Mouse (Mus musculus) cortical plate, adult 2 months (tissue): ENCODE results near the gene Sarm1. TPM values are rescaled to one million over a fixed set of nuclear protein-coding genes. Genes with fewer than 3 reads are reported as not detected.

Experiments
- H3K27ac ChIP-seq: fragments of 200-500 bp; 2 replicates; pipeline ENCODE4 v1.5.1; 2012; ENCODE audit warnings: low read length, control low read depth, inconsistent platforms; ENCODE audit not compliant: insufficient read depth
- H3K4me1 ChIP-seq: fragments of 200-500 bp; 2 replicates; pipeline ENCODE4 v1.6.1; 2011; ENCODE audit warnings: low read length; ENCODE audit not compliant: control insufficient read depth, insufficient read depth
- H3K4me3 ChIP-seq: fragments of 200-500 bp; 2 replicates; pipeline ENCODE4 v1.5.1; 2011; ENCODE audit warnings: mild to moderate bottlenecking, low read length, control low read depth; ENCODE audit not compliant: insufficient read depth
- CTCF ChIP-seq: fragments of 200-500 bp; IDR thresholded peaks from 2 replicates; pipeline ENCODE4 v1.5.1; 2011; ENCODE audit warnings: mild to moderate bottlenecking, control low read depth, low read length; ENCODE audit not compliant: insufficient read depth; ENCODE audit errors: extremely low read depth
- POLR2A ChIP-seq: fragments of 200-500 bp; IDR thresholded peaks from 2 replicates; pipeline ENCODE4 v1.6.1; 2011; ENCODE audit warnings: mild to moderate bottlenecking, low read length, control low read depth; ENCODE audit not compliant: insufficient read depth; ENCODE audit errors: extremely low read depth
- polyA plus RNA-seq: library from polyadenylated mRNA; depleted of rRNA; stranded (reverse); fragments of >200 nt; gene quantifications from 2 replicates; pipeline ENCODE4 v1.2.3, GENCODE M21; 2012; rRNA removed

Gene Sarm1
- polyA plus RNA-seq, 1 experiment, result 27.0 TPM

GRCm38 (mm10) chr11:78428309-78428708, 69.2 kb downstream of the Sarm1 start:
- H3K4me1 ChIP-seq, result no peaks in the 10 kb centered on the region
- TF ChIP-seq POLR2A (no peak), CTCF (no peak)
- H3K4me3 ChIP-seq, result no peak overlapping the region
- no peak overlapping the region for H3K27ac ChIP-seq

GRCm38 (mm10) chr11:78427655-78428054, 69.9 kb downstream of the Sarm1 start:
- TF ChIP-seq POLR2A, result no peak
- no peak for TF ChIP-seq CTCF
- H3K4me1 ChIP-seq, result no peaks in the 10 kb centered on the region
- H3K27ac ChIP-seq, result no peak overlapping the region
- H3K4me3 ChIP-seq, result no peak overlapping the region

GRCm38 (mm10) chr11:78425572-78425971, 72.0 kb downstream of the Sarm1 start:
- Histone ChIP-seq H3K27ac (no peak overlapping the region), H3K4me1 (no peaks in the 10 kb centered on the region), H3K4me3 (no peak overlapping the region)
- TF ChIP-seq CTCF (no peak), POLR2A (no peak)

- H3K4me3 ChIP-seq, result no peak overlapping the region
- TF ChIP-seq CTCF, result no peak
- TF ChIP-seq POLR2A, result no peak
- no peaks in the 10 kb centered on the region for H3K4me1 ChIP-seq
- no peak overlapping the region for H3K27ac ChIP-seq
Observed at GRCm38 (mm10) chr11:78424352-78424751, 73.2 kb downstream of the Sarm1 start.

Other genes with a start within 250 kb of the Sarm1 start
- gene 2610507B11Rik, start 236.0 kb downstream of the Sarm1 start, polyA plus RNA-seq, result 101 and 103 TPM in 2 replicates
- 31.8 and 39.1 TPM in 2 replicates for gene BC030499, start 206.9 kb downstream of the Sarm1 start, polyA plus RNA-seq
- 29.6 and 35.1 TPM in 2 replicates for gene Spag5, start 196.2 kb downstream of the Sarm1 start, polyA plus RNA-seq
- gene Aldoc, start 174.8 kb downstream of the Sarm1 start, polyA plus RNA-seq, result 1,609 and 1,659 TPM in 2 replicates
- 69.3 and 77.3 TPM in 2 replicates for gene Pigs, start 169.3 kb downstream of the Sarm1 start, polyA plus RNA-seq
- 65.3 and 68.4 TPM in 2 replicates for gene Unc119, start 154.3 kb downstream of the Sarm1 start, polyA plus RNA-seq
- 0.02 TPM in 2 replicates for gene Foxn1, start 111.2 kb downstream of the Sarm1 start, polyA plus RNA-seq
- gene Slc13a2, start 75.5 kb downstream of the Sarm1 start, polyA plus RNA-seq, result 0.04 TPM in 1 of 2 replicates, not detected in the other
- 13.6 and 14.7 TPM in 2 replicates for gene Slc46a1, start 32.1 kb downstream of the Sarm1 start, polyA plus RNA-seq
- gene Vtn, start 1.3 kb upstream of the Sarm1 start, polyA plus RNA-seq, result 159 and 182 TPM in 2 replicates
- gene Sebox, start 5.7 kb upstream of the Sarm1 start, polyA plus RNA-seq, result 3.3 and 4.3 TPM in 2 replicates
- 57.8 and 62.4 TPM in 2 replicates for gene Tmem199, start 14.4 kb upstream of the Sarm1 start, polyA plus RNA-seq
- gene Poldip2, start 14.4 kb upstream of the Sarm1 start, polyA plus RNA-seq, result 113 and 127 TPM in 2 replicates
- 38.2 and 38.9 TPM in 2 replicates for gene Tnfaip1, start 38.6 kb upstream of the Sarm1 start, polyA plus RNA-seq
- gene Ift20, start 38.6 kb upstream of the Sarm1 start, polyA plus RNA-seq, result 100 and 101 TPM in 2 replicates
- 17.8 and 20.8 TPM in 2 replicates for gene Tmem97, start 53.0 kb upstream of the Sarm1 start, polyA plus RNA-seq
- gene Nlk, start 199.6 kb upstream of the Sarm1 start, polyA plus RNA-seq, result 70.3 and 71.3 TPM in 2 replicates